Mouse (Mus musculus) retina, adult 2 months (tissue): ENCODE results near the gene Six2.
A peak's percentile ranks its signal among the peaks of the same experiment; 100 is the strongest.
"Not testable (repeated sequence)": the region's sequence is repeated elsewhere in the genome, so short reads cannot be mapped to it uniquely, and the experiment has no call there.

ENCODE experiments used
- DNase-seq: peaks from one replicate; pipeline ENCODE4 v3.0.0-alpha.2; 2012; ENCODE audit warnings: low read depth, low spot score

The Six2 gene

GRCm38 (mm10) chr17:85690323-85690968 is 2.4 kb upstream of the Six2 start:
- DNase-seq: no peak

GRCm38 (mm10) chr17:85689807-85690319 is 1.8 kb upstream of the Six2 start:
- no peak for DNase-seq

GRCm38 (mm10) chr17:85688911-85689806 is 1.1 kb upstream of the Six2 start:
- no peak for DNase-seq

- no peak for DNase-seq
Measured at GRCm38 (mm10) chr17:85687421-85688235, 446 bp downstream of the Six2 start.

GRCm38 (mm10) chr17:85686476-85687420 is 1.3 kb downstream of the Six2 start:
- no peak for DNase-seq

GRCm38 (mm10) chr17:85685689-85686281 is 2.3 kb downstream of the Six2 start:
- no peak for DNase-seq

- DNase-seq: no peak
Measured at GRCm38 (mm10) chr17:85684841-85685688, 3.0 kb downstream of the Six2 start.

- DNase-seq: not testable (repeated sequence)
Measured at GRCm38 (mm10) chr17:85684436-85684835, 3.6 kb downstream of the Six2 start.

- DNase-seq: no peak
Measured at GRCm38 (mm10) chr17:85683984-85684307, 4.1 kb downstream of the Six2 start.

GRCm38 (mm10) chr17:85683111-85683983 is 4.7 kb downstream of the Six2 start:
- no peak for DNase-seq

GRCm38 (mm10) chr17:85682181-85682710 is 5.8 kb downstream of the Six2 start:
- no peak for DNase-seq

- no peak for DNase-seq
Measured at GRCm38 (mm10) chr17:85681741-85682140, 6.3 kb downstream of the Six2 start.

GRCm38 (mm10) chr17:85680851-85681550 is 7.1 kb downstream of the Six2 start:
- no peak for DNase-seq

- DNase-seq: no peak
Measured at GRCm38 (mm10) chr17:85680116-85680850, 7.8 kb downstream of the Six2 start.

- DNase-seq: no peak
Measured at GRCm38 (mm10) chr17:85679651-85680050, 8.4 kb downstream of the Six2 start.

- peak; percentile 45 for DNase-seq
Measured at GRCm38 (mm10) chr17:85664618-85665320, 23.3 kb downstream of the Six2 start.
